Mouse (Mus musculus): ENCODE results near the gene Tns1.

DNA sequence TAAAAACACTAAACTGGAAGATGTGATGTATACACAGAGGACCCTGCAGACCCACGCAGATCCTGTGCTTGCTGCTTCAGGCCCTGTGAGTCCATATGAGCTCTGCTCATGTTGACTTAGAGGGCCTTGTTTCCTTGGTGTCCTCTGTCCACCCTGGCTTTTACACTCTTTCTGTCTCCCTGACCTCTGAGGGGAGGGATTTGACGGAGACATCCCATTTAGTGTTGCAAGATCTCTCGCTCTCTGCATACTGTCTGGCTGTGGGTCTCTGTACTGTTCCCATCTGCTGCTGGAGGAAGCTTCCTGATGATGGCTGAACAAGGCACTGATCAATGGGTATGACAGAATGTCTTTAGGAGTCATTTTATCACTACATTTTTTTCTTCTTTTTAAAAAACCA is 45.5 kb upstream of the Tns1 start:
- TF ChIP-seq POLR2AphosphoS2 (IDR thresholded peaks at IDR 0.05; ENCODE audit: insufficient read length, low read depth) (no peak), MAX (IDR thresholded peaks at IDR 0.05; ENCODE audit: low read depth) (no peak), POLR2A (IDR thresholded peaks at IDR 0.05; ENCODE audit: insufficient read length, low read depth) (no peak), CEBPB (IDR thresholded peaks at IDR 0.05; ENCODE audit: insufficient read depth, poor library complexity, severe bottlenecking) (no peak), MYOG (IDR thresholded peaks at IDR 0.05; ENCODE audit: control insufficient read depth in 1 of 3, insufficient read depth in 1 of 3, insufficient read length in 2 of 3, low read depth in 2 of 3) (no peak), USF1 (IDR thresholded peaks at IDR 0.05; ENCODE audit: low read depth) (no peak), E2F4 (IDR thresholded peaks at IDR 0.05; ENCODE audit: insufficient read depth) (no peak), SRF (IDR thresholded peaks at IDR 0.05; ENCODE audit: control insufficient read depth, insufficient read length, low read depth) (no peak)
